Mouse (Mus musculus) ES-E14 (cell line): ENCODE data around the gene Rap2c. TPM values are rescaled to one million over a fixed set of nuclear protein-coding genes. Genes with fewer than 3 reads are reported as not detected.

Experiments
- DNase-seq: peaks from one replicate; pipeline ENCODE4 v3.0.0-alpha.2; 2013; ENCODE audit warnings: low read depth, low spot score
- H3K27ac ChIP-seq: 2 replicates; pipeline ENCODE4 v1.5.1; 2012; ENCODE audit warnings: low read depth, mild to moderate bottlenecking, low read length, moderate library complexity, mixed read lengths; ENCODE audit not compliant: poor library complexity, insufficient read depth, severe bottlenecking
- H3K36me3 ChIP-seq: 2 replicates; pipeline ENCODE4 v1.6.1; 2012; ENCODE audit warnings: mild to moderate bottlenecking, low read length, moderate library complexity, mixed read lengths; ENCODE audit not compliant: control insufficient read depth, poor library complexity, insufficient read depth, severe bottlenecking
- H3K4me1 ChIP-seq, 2 experiments: fragments of 150-350 bp in 1 of 2; sonication (generic) in 1 of 2; 2 replicates each; pipeline ENCODE4 v1.6.1; 2012; ENCODE audit warnings: low read length in 2 of 2, mild to moderate bottlenecking in 1 of 2, mixed read lengths in 1 of 2; ENCODE audit not compliant: control insufficient read depth in 2 of 2, insufficient read depth in 2 of 2, poor library complexity in 1 of 2
- H3K4me3 ChIP-seq, 2 experiments: fragments of 150-350 bp in 1 of 2; sonication (generic) in 1 of 2; 2 replicates each; pipeline ENCODE4 v1.5.1; 2012; ENCODE audit warnings: low read length in 2 of 2, low read depth in 1 of 2, mild to moderate bottlenecking in 1 of 2, mixed read lengths in 1 of 2; ENCODE audit not compliant: insufficient read depth in 1 of 2, poor library complexity in 1 of 2, severe bottlenecking in 1 of 2
- H3K9ac ChIP-seq: 2 replicates; pipeline ENCODE4 v1.6.1; 2012; ENCODE audit warnings: low read depth, mild to moderate bottlenecking, low read length, mixed read lengths; ENCODE audit not compliant: poor library complexity, insufficient read depth, severe bottlenecking
- H3K9me3 ChIP-seq: fragments of 150-350 bp; sonication (generic); 2 replicates; pipeline ENCODE4 v1.6.1; 2012; ENCODE audit warnings: low read depth, mild to moderate bottlenecking, low read length; ENCODE audit not compliant: control insufficient read depth, insufficient read depth
- CHD2 ChIP-seq: IDR thresholded peaks from 2 replicates; pipeline ENCODE4 v1.6.1; 2014; ENCODE audit warnings: mild to moderate bottlenecking, low read depth, low read length, inconsistent platforms
- HCFC1 ChIP-seq: IDR thresholded peaks from 2 replicates; pipeline ENCODE4 v1.6.1; 2012; ENCODE audit warnings: low read length, inconsistent platforms, borderline replicate concordance; ENCODE audit not compliant: insufficient read depth
- MAFK ChIP-seq: IDR thresholded peaks from 2 replicates; pipeline ENCODE4 v1.6.1; 2014; ENCODE audit warnings: mild to moderate bottlenecking, low read depth, low read length, inconsistent platforms; ENCODE audit not compliant: insufficient read depth
- ZC3H11A ChIP-seq: IDR thresholded peaks from 2 replicates; pipeline ENCODE4 v1.6.1; 2012; ENCODE audit warnings: low read depth, mild to moderate bottlenecking, inconsistent platforms, low read length, borderline replicate concordance
- ZNF384 ChIP-seq: IDR thresholded peaks from 2 replicates; pipeline ENCODE4 v1.6.1; 2012; ENCODE audit warnings: low read depth, low read length, inconsistent platforms
- in situ Hi-C, 2 experiments: fragments of 600-800 bp; cut with MboI; formaldehyde crosslinking; loops; one replicate each; pipeline ENCODE4 v1.15.1; 2025; ENCODE audit warnings: low sequenced_read_pairs in 2 of 2, inconsistent platforms in 1 of 2; ENCODE audit not compliant: unreplicated experiment in 2 of 2
- total RNA-seq: library from RNA; depleted of rRNA; stranded (reverse); fragments of 300-350 nt; gene quantifications from 2 replicates; pipeline ENCODE4 v1.2.3, GENCODE M21; 2012; rRNA removed

Gene Rap2c
- total RNA-seq, result 9.0 and 13.8 TPM in 2 replicates

- DNase-seq, result peak; percentile 55
- H3K27ac ChIP-seq, result peak within 1 kb of the TSS; percentile 88
- H3K4me3 ChIP-seq, result peak within 1 kb of the TSS; percentile 84 to 90
- in situ Hi-C loops, result no loop called here
- peak within 1 kb of the TSS; percentile 97 for H3K9ac ChIP-seq
- no peaks in the 10 kb centered on the region for H3K36me3 ChIP-seq
- no peak for TF ChIP-seq ZNF384
- no peak for TF ChIP-seq HCFC1
- no peak for TF ChIP-seq ZC3H11A
- TF ChIP-seq CHD2, result no peak
- no peak for TF ChIP-seq MAFK
- H3K9me3 ChIP-seq, result no peaks in the 10 kb centered on the region
- no peaks in the 10 kb centered on the region for H3K4me1 ChIP-seq
Observed at GRCm38 (mm10) chrX:51017851-51018785, at the start of gene Rap2c. Gene Rap2c (minus strand): TSS chrX:51018018.

DNA sequence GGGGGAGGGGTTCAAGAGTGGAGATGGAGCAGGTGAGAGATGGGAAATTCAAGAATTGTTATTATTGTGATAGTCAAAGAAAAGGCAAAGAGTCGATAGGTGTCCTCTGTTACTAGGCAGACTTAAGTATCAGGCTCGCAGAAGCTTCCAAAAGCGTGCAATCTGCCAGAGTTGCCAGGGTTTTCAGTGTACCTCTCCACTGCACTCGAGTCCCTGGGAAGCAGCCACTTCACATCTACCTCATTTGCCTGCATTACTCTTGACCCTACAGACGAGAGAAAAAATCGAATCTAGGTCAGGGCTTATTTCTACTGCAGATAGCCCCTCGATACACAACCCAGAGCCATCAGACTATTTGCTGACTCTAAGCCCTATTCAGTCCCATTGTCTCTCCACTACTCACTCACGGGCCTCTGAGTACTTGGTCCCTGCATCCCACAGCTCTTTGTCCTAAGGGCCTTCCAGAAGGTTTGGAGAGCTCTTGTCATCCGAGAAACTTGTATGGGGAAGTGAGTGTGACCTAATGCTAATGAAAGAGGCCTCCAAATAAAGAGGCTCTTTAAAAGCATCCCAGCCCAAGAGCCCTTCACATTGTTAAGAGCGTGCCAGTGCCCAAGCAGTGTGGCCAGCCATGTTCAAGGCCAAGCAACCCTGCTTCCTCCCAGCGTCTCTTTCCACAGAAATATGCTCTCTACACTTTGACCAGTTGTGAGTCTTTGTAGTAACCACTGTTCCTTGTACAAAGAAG, 48.9 kb upstream of the Rap2c start:
- no peaks in the 10 kb centered on the region for H3K36me3 ChIP-seq
- no peak overlapping the region for H3K9ac ChIP-seq
- H3K4me3 ChIP-seq, result no peak overlapping the region
- H3K4me1 ChIP-seq, result no peaks in the 10 kb centered on the region
- in situ Hi-C loops, result loop anchor here in 1 of 2 experiments (10.0 kb wide), 1 partner anchor 308 kb away; no protein-coding TSS in a partner anchor
- no peak overlapping the region for H3K27ac ChIP-seq
- TF ChIP-seq ZC3H11A, result no peak
- TF ChIP-seq MAFK, result no peak
- TF ChIP-seq CHD2, result no peak
- no peak for TF ChIP-seq HCFC1
- no peak for DNase-seq
- no peaks in the 10 kb centered on the region for H3K9me3 ChIP-seq

- no peak for DNase-seq
- Histone ChIP-seq H3K4me1 (no peaks in the 10 kb centered on the region), H3K27ac (no peak overlapping the region), H3K36me3 (no peaks in the 10 kb centered on the region), H3K9me3 (no peaks in the 10 kb centered on the region), H3K4me3 (no peak overlapping the region), H3K9ac (no peak overlapping the region)
- TF ChIP-seq ZC3H11A (peak; percentile 31; the same call in 1 of the 2 replicates), CHD2 (no peak)
- in situ Hi-C loops, result loop anchor here in 1 of 2 experiments (10.0 kb wide), 1 partner anchor 309 kb away; no protein-coding TSS in a partner anchor
Observed at GRCm38 (mm10) chrX:51065773-51066172, 48.0 kb upstream of the Rap2c start.

DNA sequence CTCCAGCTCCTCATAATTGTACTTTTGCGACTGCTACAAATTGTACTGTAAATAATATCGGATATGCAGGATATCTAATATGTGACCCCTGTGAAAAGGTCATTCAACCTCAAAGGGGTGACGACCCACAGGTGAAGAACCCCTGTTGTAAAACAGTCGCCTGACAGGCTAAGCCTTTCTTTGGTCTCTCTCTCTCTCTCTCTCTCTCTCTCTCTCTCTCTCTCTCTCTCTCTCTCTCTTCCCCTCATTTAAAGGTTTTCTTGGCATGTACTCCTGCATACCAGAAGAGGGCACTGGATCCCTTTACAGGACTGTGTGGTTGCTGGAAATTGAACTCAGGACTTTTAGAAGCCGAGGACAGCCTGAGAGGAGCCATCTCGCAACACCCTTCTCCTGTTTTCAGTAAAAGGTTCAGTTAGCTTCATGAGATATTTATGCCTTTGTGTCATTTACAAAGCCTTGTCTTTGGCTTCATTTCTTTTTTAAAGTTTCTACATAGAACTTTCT, 47.4 kb upstream of the Rap2c start:
- in situ Hi-C loops, result loop anchor here in 1 of 2 experiments (10.0 kb wide), 1 partner anchor 310 kb away; no protein-coding TSS in a partner anchor
- no peak overlapping the region for H3K9ac ChIP-seq
- DNase-seq, result no peak
- TF ChIP-seq ZNF384 (no peak), CHD2 (no peak), HCFC1 (no peak), MAFK (no peak), ZC3H11A (no peak)
- H3K4me3 ChIP-seq, result no peak overlapping the region
- H3K9me3 ChIP-seq, result no peaks in the 10 kb centered on the region
- no peaks in the 10 kb centered on the region for H3K4me1 ChIP-seq
- H3K36me3 ChIP-seq, result no peaks in the 10 kb centered on the region
- no peak overlapping the region for H3K27ac ChIP-seq
